Mouse (Mus musculus): ENCODE measurements at regions not wholly inside any gene's neighbourhood (a gene's known extent, or its start where the extent isn't known, plus 50 kb on each side); places are given as distances from the start of the nearest gene placed in this dataset.

GRCm38 (mm10) chr12:25654456-25654855, 557.5 kb upstream of the Id2 start:
- WGBS = 90% methylated on average over 5 of the region's 5 CpGs
- ATAC-seq (replicated peaks; ENCODE audit: insufficient number of reproducible peaks, insufficient read depth, low FRiP score, low read depth) = no peak
- H3K4me1 ChIP-seq (replicated peaks) = no peaks in the 10 kb centered on the region
- H3K36me3 ChIP-seq = no peaks in the 10 kb centered on the region
- H3K9me3 ChIP-seq (replicated peaks) = no peaks in the 10 kb centered on the region
- no peaks in the 10 kb centered on the region for H3K27me3 ChIP-seq
- no peak overlapping the region for H3K4me3 ChIP-seq
- no peak overlapping the region for H3K4me2 ChIP-seq
- no peak overlapping the region for H3K27ac ChIP-seq
- H3K9ac ChIP-seq = no peak overlapping the region

GRCm38 (mm10) chr12:25650237-25650636, 553.3 kb upstream of the Id2 start:
- Histone ChIP-seq H3K9me3 (replicated peaks) (no peaks in the 10 kb centered on the region), H3K27ac (no peak overlapping the region), H3K27me3 (no peaks in the 10 kb centered on the region), H3K4me1 (replicated peaks) (no peaks in the 10 kb centered on the region), H3K4me3 (no peak overlapping the region), H3K9ac (no peak overlapping the region), H3K4me2 (no peak overlapping the region), H3K36me3 (no peaks in the 10 kb centered on the region)
- ATAC-seq (replicated peaks; ENCODE audit: insufficient number of reproducible peaks, insufficient read depth, low FRiP score, low read depth) = no peak
- 65% methylated on average over 3 of the region's 3 CpGs for WGBS

GRCm38 (mm10) chr12:25628081-25628480, 531.1 kb upstream of the Id2 start:
- Histone ChIP-seq H3K4me3 (no peak overlapping the region), H3K27ac (no peak overlapping the region), H3K4me2 (no peak overlapping the region), H3K27me3 (no peaks in the 10 kb centered on the region), H3K36me3 (no peaks in the 10 kb centered on the region), H3K9me3 (replicated peaks) (no peaks in the 10 kb centered on the region), H3K9ac (no peak overlapping the region), H3K4me1 (replicated peaks) (peaks cover 19% of the 10 kb centered on the region)
- ATAC-seq (replicated peaks; ENCODE audit: insufficient number of reproducible peaks, insufficient read depth, low FRiP score, low read depth) = no peak

- no peaks in the 10 kb centered on the region for H3K9me3 ChIP-seq (replicated peaks)
- no peak overlapping the region for H3K9ac ChIP-seq
- H3K4me1 ChIP-seq (replicated peaks) = peaks cover 19% of the 10 kb centered on the region
- 76% methylated on average over 1 of the region's 1 CpGs for WGBS
- H3K27ac ChIP-seq = peak overlapping the region; percentile 46; the same call in 1 of the 2 replicates
- no peak overlapping the region for H3K4me3 ChIP-seq
- no peak overlapping the region for H3K4me2 ChIP-seq
- no peaks in the 10 kb centered on the region for H3K36me3 ChIP-seq
- ATAC-seq (replicated peaks; ENCODE audit: insufficient number of reproducible peaks, insufficient read depth, low FRiP score, low read depth) = no peak
- no peaks in the 10 kb centered on the region for H3K27me3 ChIP-seq
Measured at GRCm38 (mm10) chr12:25625858-25626257, 528.9 kb upstream of the Id2 start.

GRCm38 (mm10) chr12:25623449-25623848, 526.5 kb upstream of the Id2 start:
- Histone ChIP-seq H3K9ac (no peak overlapping the region), H3K4me2 (no peak overlapping the region), H3K9me3 (replicated peaks) (no peaks in the 10 kb centered on the region), H3K4me3 (no peak overlapping the region), H3K36me3 (no peaks in the 10 kb centered on the region), H3K27ac (no peak overlapping the region), H3K27me3 (no peaks in the 10 kb centered on the region), H3K4me1 (replicated peaks) (peaks cover 19% of the 10 kb centered on the region)
- no peak for ATAC-seq (replicated peaks; ENCODE audit: insufficient number of reproducible peaks, insufficient read depth, low FRiP score, low read depth)
- 87% methylated on average over 2 of the region's 2 CpGs for WGBS

GRCm38 (mm10) chr12:25621142-25621541, 524.2 kb upstream of the Id2 start:
- Histone ChIP-seq H3K9ac (no peak overlapping the region), H3K27me3 (no peaks in the 10 kb centered on the region), H3K4me2 (no peak overlapping the region), H3K9me3 (replicated peaks) (no peaks in the 10 kb centered on the region), H3K4me3 (no peak overlapping the region), H3K36me3 (no peaks in the 10 kb centered on the region), H3K4me1 (replicated peaks) (peaks cover 13% of the 10 kb centered on the region), H3K27ac (no peak overlapping the region)
- 62% methylated on average over 2 of the region's 2 CpGs for WGBS
- ATAC-seq (replicated peaks; ENCODE audit: insufficient number of reproducible peaks, insufficient read depth, low FRiP score, low read depth) = no peak

GRCm38 (mm10) chr12:25617521-25617920, 520.6 kb upstream of the Id2 start:
- ATAC-seq (replicated peaks; ENCODE audit: insufficient number of reproducible peaks, insufficient read depth, low FRiP score, low read depth) = no peak
- H3K27ac ChIP-seq = no peak overlapping the region
- 25% methylated on average over 5 of the region's 5 CpGs for WGBS

GRCm38 (mm10) chr12:25615377-25615776, 518.4 kb upstream of the Id2 start:
- H3K36me3 ChIP-seq = no peaks in the 10 kb centered on the region
- no peak overlapping the region for H3K4me3 ChIP-seq
- ATAC-seq (replicated peaks; ENCODE audit: insufficient number of reproducible peaks, insufficient read depth, low FRiP score, low read depth) = no peak
- no peak overlapping the region for H3K9ac ChIP-seq
- 50% methylated on average over 3 of the region's 3 CpGs for WGBS
- H3K4me1 ChIP-seq (replicated peaks) = 0 out of 2 replicates have a peak, but pooled peaks cover 4% of the 10 kb centered on the region
- no peak overlapping the region for H3K27ac ChIP-seq
- no peaks in the 10 kb centered on the region for H3K9me3 ChIP-seq (replicated peaks)
- H3K27me3 ChIP-seq = no peaks in the 10 kb centered on the region
- H3K4me2 ChIP-seq = no peak overlapping the region

More at GRCm38 (mm10) chr12:25617521-25617920, 520.6 kb upstream of the Id2 start:
- Histone ChIP-seq H3K4me1 (replicated peaks) (0 out of 2 replicates have a peak, but pooled peaks cover 4% of the 10 kb centered on the region), H3K4me3 (no peak overlapping the region), H3K27me3 (no peaks in the 10 kb centered on the region), H3K4me2 (no peak overlapping the region), H3K9ac (no peak overlapping the region), H3K9me3 (replicated peaks) (no peaks in the 10 kb centered on the region), H3K36me3 (no peaks in the 10 kb centered on the region)

GRCm38 (mm10) chr12:25613473-25613872, 516.5 kb upstream of the Id2 start:
- H3K9ac ChIP-seq = no peak overlapping the region
- H3K36me3 ChIP-seq = no peaks in the 10 kb centered on the region
- H3K27ac ChIP-seq = no peak overlapping the region
- H3K4me1 ChIP-seq (replicated peaks) = peaks cover 9% of the 10 kb centered on the region; the same call in 1 of the 2 replicates
- no peak overlapping the region for H3K4me2 ChIP-seq
- no peaks in the 10 kb centered on the region for H3K9me3 ChIP-seq (replicated peaks)
- H3K4me3 ChIP-seq = no peak overlapping the region
- no peaks in the 10 kb centered on the region for H3K27me3 ChIP-seq
- no peak for ATAC-seq (replicated peaks; ENCODE audit: insufficient number of reproducible peaks, insufficient read depth, low FRiP score, low read depth)

GRCm38 (mm10) chr12:25609045-25609444, 512.1 kb upstream of the Id2 start:
- Histone ChIP-seq H3K4me1 (replicated peaks) (peaks cover 5% of the 10 kb centered on the region; the same call in 1 of the 2 replicates), H3K9ac (no peak overlapping the region), H3K27ac (no peak overlapping the region), H3K4me2 (no peak overlapping the region), H3K4me3 (no peak overlapping the region), H3K36me3 (no peaks in the 10 kb centered on the region), H3K9me3 (replicated peaks) (no peaks in the 10 kb centered on the region), H3K27me3 (no peaks in the 10 kb centered on the region)
- no peak for ATAC-seq (replicated peaks; ENCODE audit: insufficient number of reproducible peaks, insufficient read depth, low FRiP score, low read depth)
- WGBS = 35% methylated on average over 2 of the region's 2 CpGs

GRCm38 (mm10) chr12:25605396-25605795, 508.5 kb upstream of the Id2 start:
- Histone ChIP-seq H3K4me2 (no peak overlapping the region), H3K27ac (no peak overlapping the region), H3K4me3 (no peak overlapping the region), H3K27me3 (no peaks in the 10 kb centered on the region), H3K36me3 (no peaks in the 10 kb centered on the region), H3K9me3 (replicated peaks) (no peaks in the 10 kb centered on the region), H3K9ac (no peak overlapping the region), H3K4me1 (replicated peaks) (peaks cover 5% of the 10 kb centered on the region; the same call in 1 of the 2 replicates)
- no peak for ATAC-seq (replicated peaks; ENCODE audit: insufficient number of reproducible peaks, insufficient read depth, low FRiP score, low read depth)
- WGBS = 67% methylated on average over 3 of the region's 3 CpGs

- no peaks in the 10 kb centered on the region for H3K4me1 ChIP-seq (replicated peaks)
Measured at GRCm38 (mm10) chr12:25590262-25590661, 493.3 kb upstream of the Id2 start.

More at GRCm38 (mm10) chr12:25590262-25590661, 493.3 kb upstream of the Id2 start:
- WGBS = 86% methylated on average over 2 of the region's 2 CpGs
- H3K9me3 ChIP-seq (replicated peaks) = no peaks in the 10 kb centered on the region; the same call in 1 of the 2 replicates
- H3K27me3 ChIP-seq = no peaks in the 10 kb centered on the region
- H3K27ac ChIP-seq = no peak overlapping the region
- no peak for ATAC-seq (replicated peaks; ENCODE audit: insufficient number of reproducible peaks, insufficient read depth, low FRiP score, low read depth)
- H3K4me2 ChIP-seq = no peak overlapping the region
- no peak overlapping the region for H3K4me3 ChIP-seq
- H3K36me3 ChIP-seq = no peaks in the 10 kb centered on the region
- no peak overlapping the region for H3K9ac ChIP-seq
